Mouse (Mus musculus): ENCODE measurements around the gene Stpg3.

Stpg3 gene

DNA sequence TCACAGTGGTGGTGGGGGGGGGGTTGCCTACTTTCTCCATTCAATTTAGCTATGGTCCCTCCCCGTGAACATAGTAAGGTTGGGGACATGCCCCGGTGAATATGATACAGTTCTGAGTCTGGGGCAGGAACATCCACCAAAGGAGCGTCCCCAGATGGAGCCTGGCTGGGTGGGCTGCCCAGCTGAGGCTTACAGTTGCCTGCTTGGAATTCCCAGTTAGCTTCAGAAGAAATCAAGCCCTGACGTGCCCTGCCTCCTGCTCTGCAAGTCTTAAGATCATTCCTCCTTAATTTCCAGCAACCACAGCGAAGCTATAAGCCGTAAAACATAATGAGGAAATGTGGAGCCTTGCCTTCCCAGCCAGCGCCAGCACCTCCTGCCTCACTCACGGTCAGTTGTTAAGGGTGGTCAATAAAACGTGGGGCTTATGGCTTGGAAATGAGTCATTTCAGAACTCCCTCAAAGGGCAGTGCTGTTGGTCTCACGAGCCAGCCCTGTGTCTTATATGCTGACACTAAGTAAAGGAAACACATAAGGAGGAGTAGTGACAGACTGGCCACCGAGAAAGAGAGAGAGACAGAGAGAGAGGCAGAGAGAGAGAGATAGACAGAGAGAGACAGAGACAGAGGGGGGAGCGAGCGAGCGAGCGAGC lies 34.7 kb downstream of the Stpg3 start:
- no peak for DNase-seq (ENCODE audit: low spot score)

DNA sequence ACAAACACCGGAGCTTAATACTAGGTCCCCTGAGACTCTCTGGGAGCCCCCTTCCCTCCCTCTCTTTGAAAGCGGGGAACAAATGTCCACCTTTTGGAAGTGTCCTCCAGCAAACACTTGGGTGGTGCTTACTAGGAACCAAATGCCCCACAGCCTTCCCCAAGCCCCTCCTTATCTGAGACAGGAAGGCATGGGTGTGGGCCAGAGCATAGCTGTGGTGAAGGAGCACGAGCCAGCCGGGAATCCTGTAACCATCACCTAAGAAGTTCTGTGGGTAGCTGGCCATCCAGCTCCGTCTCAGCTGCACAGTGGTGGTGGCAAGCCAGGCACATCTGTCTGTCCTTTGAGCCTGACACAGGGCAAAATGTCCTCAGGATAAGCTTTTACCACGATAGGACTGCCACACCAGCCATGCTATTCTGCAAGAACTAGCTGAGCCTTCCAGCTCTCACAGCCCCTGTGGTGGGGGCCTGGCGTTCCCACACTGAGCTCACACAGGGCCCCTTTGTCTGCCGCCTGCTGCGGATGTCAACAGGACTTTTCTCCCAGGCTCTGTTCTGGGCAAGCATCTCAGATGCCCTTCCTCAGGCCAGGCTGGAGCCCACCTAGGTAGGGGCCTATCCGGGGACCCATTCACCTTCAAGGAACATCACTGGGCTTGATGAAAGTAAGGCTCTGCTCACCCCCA lies 36.0 kb downstream of the Stpg3 start:
- no peak for DNase-seq (ENCODE audit: low spot score)

DNA sequence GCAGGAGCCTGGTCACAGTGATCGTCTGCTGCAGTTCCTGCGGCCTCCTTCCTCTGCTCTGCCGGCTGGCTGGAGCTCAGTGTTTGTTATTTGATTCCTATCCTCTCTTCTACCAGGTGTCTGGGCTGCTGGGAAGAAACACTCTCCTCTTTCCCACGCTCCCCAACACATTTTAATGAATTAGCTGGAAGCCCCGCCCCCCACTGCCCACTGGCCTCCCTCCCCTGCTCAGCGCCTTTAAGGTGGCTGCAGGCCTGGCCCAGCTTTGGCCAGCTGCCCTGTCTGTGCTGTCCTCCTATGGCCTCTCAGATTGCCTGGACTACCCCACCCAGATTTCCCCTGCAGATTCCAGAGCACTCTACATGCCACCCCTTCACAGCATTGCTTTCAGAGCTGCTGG lies 36.8 kb downstream of the Stpg3 start:
- DNase-seq (ENCODE audit: low spot score), result no peak

DNA sequence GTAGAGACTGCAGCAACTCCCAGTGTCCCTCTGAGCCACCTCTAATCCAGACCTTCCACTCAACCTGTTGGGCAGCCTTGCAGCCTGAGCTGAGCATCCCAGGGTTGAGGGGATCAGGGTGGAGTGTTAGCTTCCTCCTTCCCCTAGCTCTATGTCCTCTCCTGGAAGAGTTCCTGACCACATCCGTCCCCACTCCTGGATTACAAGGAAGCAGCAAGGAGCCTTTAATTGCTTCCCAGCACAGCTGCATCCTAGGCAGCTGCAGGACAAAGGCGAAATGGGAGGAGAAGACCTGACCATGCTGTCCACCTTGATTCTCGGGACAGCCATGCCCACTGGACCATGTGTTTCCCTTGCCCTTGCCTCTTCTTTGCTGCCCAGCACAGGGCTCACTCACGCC lies 37.4 kb downstream of the Stpg3 start:
- DNase-seq (ENCODE audit: low spot score), result no peak

DNA sequence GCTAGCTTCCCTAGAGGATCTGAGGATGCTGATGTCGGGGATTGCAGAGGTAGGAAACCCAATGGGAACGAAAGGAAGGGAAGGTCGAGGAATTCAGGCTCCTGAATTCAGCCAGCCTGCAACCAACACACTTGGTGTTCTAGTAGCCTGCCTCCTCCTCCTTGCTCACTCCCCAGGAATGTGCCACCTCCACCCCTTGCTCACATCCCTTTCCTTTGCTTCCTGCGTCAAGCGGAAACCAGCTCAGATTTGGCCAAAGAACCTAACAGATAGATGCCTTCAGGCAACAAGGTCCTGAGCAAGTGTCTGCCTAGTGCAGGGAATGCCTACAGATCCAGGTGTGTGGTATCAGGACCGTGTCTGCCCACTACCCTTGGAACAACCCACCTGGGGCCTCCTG lies 37.9 kb downstream of the Stpg3 start:
- DNase-seq (ENCODE audit: low spot score), result no peak

DNA sequence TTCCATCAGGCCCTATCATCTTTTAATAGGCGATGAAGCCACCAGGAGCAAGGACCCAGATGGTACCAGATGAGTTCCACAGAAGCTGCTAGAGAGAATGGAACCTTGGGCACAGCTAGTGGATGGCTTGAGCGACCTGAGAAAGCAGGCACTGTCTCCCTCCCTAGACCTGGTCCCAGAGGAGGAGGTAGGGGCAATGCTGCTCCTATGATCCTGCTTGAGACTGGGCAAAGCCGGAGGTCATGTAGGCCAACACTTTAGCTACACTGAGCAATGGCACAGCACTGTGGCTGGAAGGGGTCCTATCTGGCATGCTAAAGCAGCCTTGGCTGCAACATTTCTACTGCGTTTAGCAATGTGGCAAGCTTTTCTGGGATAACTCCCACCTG lies 38.8 kb downstream of the Stpg3 start:
- DNase-seq (ENCODE audit: low spot score), result no peak

DNA sequence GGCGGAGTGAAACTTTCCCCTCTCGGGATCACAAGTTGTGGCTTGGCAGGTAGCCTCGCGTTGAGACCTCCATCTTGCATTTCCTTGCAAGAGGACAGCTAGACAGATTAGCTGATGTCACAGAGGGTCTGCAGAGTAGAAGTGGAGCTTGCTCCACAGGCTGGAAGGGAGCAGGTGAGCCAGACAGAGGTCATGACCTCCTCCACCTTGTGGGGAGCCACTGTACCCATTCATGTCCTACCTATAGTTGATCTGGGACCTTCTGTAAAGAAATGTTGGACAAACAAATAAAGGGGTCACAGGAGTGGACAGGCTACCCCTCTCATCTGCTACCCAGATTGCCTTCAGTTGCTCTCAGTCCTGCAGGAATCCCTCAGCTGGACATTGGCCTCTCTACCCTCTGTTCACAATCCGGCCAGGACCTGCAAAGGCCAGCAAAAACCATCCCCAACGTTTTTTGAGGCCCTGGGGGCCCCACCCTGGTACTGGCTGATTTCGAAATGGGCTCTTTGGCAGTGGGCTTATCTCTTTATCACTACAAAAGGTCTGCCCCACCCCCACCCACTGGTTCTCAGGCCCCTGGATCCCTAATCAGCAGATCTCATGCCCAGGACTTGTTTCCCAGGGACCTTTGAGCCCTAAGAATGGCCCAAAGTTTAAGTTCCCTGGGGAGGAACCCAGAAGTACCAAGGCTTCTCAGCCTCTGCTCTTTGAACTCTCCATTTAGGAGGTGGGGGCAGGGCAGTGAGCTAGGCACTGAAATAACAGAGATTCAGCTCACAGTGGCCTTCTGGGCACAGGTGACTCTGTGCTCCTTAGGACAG lies 39.4 kb downstream of the Stpg3 start:
- DNase-seq (ENCODE audit: low spot score), result no peak

DNA sequence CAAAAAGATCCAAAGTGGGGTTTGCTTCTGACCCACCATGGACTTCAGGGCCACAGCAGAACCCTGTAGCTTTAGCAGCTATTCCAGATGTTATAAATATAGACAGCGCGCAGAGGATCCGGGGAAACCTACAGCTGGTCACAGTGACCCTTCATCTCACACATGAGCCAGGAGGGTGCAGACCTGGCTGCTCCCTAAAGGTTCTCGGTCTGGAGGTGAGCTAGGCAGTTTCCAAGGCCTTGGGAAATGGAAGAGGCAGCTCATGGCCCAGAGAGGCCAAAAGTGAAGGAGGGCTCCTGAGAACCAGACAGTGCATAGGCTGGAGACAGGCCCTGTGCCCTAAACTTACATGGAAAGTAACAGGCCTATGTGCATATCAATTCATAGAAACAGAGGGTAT lies 40.6 kb downstream of the Stpg3 start:
- DNase-seq (ENCODE audit: low spot score), result no peak

DNA sequence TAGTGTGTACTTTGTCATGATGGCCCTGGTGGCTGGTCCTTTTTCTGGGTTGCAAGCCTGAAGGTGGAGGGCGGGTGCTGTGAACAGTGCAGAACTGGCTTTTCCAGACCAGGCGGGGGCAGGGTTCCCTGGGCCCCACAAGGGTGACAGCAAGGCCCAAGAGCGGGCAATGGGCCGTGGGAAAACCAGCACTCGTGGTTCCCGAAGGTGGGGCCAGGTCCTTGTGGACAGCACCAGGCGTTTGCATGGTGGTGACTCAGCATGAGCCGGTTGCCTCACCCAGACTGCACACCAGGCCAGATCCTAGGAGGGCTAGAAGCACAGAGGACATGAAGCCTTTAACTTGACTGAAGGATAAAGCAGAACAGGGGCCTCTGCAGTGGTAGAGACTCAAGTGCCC lies 41.8 kb downstream of the Stpg3 start:
- no peak for DNase-seq (ENCODE audit: low spot score)

DNA sequence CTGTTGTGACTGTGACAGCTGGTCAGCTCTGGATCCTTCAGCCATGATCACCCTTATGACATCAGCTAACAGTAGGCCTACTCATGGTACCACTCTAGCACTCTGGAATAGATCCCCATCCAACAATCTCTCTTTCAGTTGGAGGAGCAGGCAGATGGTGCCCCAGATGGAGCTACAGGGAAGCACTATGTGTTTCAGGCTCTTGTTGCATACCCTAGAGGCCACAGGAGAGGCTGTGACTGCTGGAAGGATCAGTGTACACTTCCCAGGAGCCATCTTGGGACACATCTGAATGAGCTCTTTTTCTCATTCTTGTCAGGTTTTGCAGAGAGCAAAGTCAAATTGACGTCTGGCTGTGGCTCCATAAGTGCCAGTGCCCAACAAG lies 42.7 kb downstream of the Stpg3 start:
- DNase-seq (ENCODE audit: low spot score), result no peak

DNA sequence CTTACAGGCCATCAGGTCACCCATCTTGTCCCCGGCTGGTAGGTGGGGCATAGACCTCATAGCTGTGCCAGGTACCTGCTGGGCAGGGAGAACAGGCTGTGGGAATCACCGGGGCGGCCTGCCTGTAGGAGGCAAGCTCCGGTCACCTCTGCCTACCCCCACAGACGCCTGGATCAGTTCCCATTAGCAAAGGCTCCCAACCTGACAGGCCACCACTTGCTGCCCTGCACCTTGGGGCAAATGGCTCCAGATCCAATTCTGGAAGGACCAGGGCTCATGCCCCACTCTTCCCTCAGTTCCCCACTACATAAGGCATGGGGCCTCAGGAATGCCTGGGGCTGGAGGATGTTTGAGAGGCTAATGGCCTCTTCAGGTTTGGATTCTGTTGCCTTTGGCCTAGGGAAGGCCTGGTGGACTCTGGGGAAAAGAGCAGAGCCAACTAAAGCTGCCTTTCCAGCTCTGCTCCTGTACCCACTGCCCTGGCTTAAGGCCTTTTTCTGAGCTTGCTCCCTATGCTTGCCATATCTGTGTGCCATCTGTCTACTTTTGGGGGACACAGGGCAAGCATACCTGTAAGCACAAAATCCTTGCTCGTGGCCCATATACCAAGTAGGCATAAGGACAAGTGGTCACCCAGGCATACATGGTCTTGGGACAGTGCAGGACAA lies 43.2 kb downstream of the Stpg3 start:
- DNase-seq (ENCODE audit: low spot score), result no peak

DNA sequence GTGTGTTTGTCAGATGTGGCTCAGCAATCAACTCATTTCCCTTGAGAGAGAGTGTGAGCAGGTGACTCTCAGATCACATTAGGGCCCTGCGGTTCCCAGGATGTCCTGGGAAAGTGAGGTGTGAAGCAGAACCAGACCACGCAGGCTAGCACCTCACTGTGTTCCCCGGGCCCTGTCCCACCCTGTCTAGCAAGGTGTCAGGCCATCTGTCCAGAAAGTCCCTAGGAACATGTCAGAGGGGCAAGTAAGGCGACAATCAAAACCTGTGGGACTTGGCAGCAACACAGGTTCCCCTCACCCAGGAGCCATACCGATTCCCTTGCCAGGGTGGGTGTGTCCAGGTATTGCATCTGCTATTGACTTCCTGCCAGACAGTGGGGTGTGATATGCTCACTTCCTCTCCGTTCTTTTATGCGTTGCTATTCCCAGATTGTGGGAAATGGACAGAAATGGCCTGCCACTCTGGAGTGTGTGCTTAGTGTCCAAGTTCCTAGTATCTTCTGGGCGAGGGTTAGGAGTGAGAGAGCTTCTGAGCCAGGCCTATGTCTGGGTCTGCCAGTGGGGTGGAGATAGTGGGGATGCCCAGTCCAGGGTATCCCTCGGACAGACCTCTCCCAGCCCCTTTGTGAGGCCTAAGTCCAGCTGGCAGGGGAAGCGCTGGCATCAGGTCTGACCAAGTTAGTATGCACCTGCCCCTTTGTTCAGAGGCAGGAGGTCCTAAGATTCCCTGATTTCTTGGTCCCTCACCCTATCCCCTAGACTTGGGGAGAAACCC lies 43.9 kb downstream of the Stpg3 start:
- no peak for DNase-seq (ENCODE audit: low spot score)

DNA sequence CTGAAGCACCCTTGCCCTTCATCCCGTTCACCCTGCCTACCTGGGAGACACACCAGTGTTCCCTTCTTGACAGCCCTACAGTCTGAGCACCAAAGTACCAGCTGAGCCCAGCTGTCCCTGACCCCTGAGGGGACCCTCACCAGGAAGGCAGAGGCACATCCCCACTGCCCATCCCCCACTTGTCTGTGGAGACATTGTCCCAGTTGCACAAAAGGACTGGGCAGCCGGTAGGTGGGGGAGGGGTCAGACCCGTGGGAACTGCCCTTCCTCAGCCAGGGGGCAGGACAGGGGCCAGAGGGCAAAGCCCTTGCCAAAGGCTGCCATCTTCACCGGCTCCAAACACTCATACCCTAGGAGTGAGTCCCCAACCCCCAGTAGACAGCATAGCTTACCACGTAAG lies 44.7 kb downstream of the Stpg3 start:
- DNase-seq (ENCODE audit: low spot score), result no peak

DNA sequence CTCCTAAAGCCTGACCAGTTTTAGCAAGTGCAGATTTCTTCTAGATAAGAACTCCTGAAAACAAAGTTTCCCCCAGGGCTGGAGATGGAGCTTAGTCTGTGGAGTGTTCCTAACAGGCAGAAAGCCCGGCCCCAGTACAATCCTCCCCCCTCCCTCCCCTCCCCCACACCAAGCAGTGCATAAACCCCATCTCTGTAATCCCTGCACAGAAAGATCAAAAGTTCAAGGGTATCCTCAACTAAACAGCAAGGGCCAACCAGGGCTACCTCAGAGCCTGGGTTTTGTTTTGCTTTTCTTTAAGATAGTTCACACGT lies 45.8 kb downstream of the Stpg3 start:
- DNase-seq (ENCODE audit: low spot score), result no peak

DNA sequence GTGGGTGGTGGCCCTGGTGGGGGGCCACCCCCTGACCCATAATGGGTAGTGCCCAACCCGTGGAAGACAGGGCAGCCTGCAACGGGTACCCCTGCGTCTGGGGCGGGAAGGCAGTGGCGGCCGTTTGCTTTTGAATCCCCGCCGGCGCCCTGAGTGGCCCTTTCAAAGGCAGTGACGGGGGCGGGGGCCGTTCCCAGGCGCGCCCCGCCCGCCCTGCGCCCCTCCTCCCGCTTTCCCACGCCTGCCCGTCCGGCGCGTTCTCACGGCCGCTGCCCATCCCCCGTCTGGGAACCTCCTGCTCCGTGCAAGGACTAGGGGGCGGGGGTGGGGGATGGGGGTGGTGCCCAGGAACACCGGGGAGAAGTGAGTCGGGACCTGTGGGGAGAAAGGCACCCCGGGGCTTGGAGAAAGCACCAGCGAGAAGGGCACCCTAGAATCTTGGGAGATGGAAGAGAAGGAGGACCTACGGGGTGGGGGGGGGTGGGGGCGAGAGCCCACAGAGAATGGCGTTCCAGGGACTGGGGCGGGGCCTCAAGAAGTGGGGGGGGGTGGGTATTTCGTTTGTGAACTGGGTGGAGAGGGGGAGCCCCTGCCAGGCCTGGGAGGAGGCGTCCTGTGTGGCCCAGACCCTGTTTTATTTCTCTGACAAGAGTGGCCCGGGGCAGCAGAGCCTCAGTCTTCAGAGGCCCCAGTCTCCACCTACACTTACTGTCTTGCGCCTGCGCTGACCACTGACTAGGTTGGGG lies 46.3 kb downstream of the Stpg3 start:
- DNase-seq (ENCODE audit: low spot score), result peak; percentile 71

DNA sequence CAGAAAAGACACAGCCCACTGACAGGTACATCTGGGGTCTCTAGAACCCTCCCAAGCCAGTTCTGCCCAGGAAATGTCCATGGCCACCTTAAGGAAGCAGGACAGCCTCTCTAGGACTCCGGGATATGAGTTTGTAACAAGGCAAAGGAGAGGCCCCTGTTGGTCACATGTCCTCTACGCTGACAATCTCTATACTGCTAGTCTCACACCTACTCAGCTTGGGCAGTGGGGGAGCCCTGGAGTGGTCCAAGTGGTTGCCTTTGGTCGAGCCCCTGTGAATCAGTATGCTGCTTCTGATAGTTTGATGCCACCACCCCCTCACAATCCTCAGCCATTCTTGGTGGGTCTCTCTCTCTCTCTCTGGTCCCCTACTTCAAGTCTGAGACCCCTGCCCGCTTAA lies 47.0 kb downstream of the Stpg3 start:
- no peak for DNase-seq (ENCODE audit: low spot score)
